Mouse (Mus musculus): ENCODE measurements at regions not wholly inside any gene's neighbourhood (a gene's known extent, or its start where the extent isn't known, plus 50 kb on each side); places are given as distances from the start of the nearest gene placed in this dataset.
A peak's percentile ranks its signal among the peaks of the same experiment; 100 is the strongest.

DNA sequence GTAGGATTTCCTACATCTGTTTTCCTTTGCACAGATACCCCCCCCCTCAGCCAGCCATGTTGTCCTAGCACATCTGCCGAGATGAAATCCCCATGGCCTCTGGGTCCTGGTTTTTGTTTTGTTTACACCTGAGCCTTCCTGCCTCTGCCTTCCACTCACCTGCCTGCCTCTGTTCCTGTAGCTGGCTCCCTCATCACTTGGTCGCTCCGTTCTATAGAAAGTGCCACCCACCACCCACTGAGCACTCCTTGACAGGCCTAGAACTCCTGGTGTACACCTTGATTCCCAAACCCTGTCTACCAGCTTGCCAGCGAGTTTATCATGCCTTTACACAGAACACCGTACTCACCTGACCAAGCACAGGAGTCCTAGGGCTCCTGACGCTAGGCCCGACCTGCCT is 72.6 kb upstream of the Armc2 start:
- H3K27me3 ChIP-seq (ENCODE audit: control insufficient read depth, insufficient read depth, insufficient read length), result no peaks in the 10 kb centered on the region
- H3ac ChIP-seq (ENCODE audit: control insufficient read depth, insufficient read length), result no peak overlapping the region
- no peaks in the 10 kb centered on the region for H3K36me3 ChIP-seq (ENCODE audit: control insufficient read depth, insufficient read depth)
- no peak for TF ChIP-seq MYOG (IDR thresholded peaks at IDR 0.05; ENCODE audit: control insufficient read depth in 1 of 3, insufficient read depth in 1 of 3, insufficient read length in 2 of 3, low read depth in 2 of 3)
- no peak for TF ChIP-seq REST (IDR thresholded peaks at IDR 0.05; ENCODE audit: insufficient read depth, insufficient read length)
- no peak for TF ChIP-seq MYOD1 (IDR thresholded peaks at IDR 0.05; ENCODE audit: control insufficient read depth in 1 of 3, insufficient read length in 2 of 3, low read depth in 2 of 3)
- no peak for TF ChIP-seq TCF12 (IDR thresholded peaks at IDR 0.05; ENCODE audit: insufficient read depth, poor library complexity, severe bottlenecking)
- TF ChIP-seq E2F4 (IDR thresholded peaks at IDR 0.05; ENCODE audit: insufficient read depth), result no peak
- TF ChIP-seq SRF (IDR thresholded peaks at IDR 0.05; ENCODE audit: control insufficient read depth, insufficient read length, low read depth), result no peak
- no peak for TF ChIP-seq TCF3 (IDR thresholded peaks at IDR 0.05; ENCODE audit: insufficient read length, low read depth)
- no peak for TF ChIP-seq CEBPB (IDR thresholded peaks at IDR 0.05; ENCODE audit: insufficient read depth, poor library complexity, severe bottlenecking)
- TF ChIP-seq USF1 (IDR thresholded peaks at IDR 0.05; ENCODE audit: low read depth), result no peak
- no peak for TF ChIP-seq POLR2A (IDR thresholded peaks at IDR 0.05; ENCODE audit: insufficient read length, low read depth)
- H3K79me2 ChIP-seq (ENCODE audit: control insufficient read depth, insufficient read depth), result no peaks in the 10 kb centered on the region
- H3K4me2 ChIP-seq (ENCODE audit: low read depth), result no peak overlapping the region
- no peak overlapping the region for H3K4me3 ChIP-seq

- no peak for TF ChIP-seq TCF3 (IDR thresholded peaks at IDR 0.05; ENCODE audit: insufficient read length, low read depth)
- no peak for TF ChIP-seq MYOG (IDR thresholded peaks at IDR 0.05; ENCODE audit: control insufficient read depth in 1 of 3, insufficient read depth in 1 of 3, insufficient read length in 2 of 3, low read depth in 2 of 3)
- TF ChIP-seq SRF (IDR thresholded peaks at IDR 0.05; ENCODE audit: control insufficient read depth, insufficient read length, low read depth), result no peak
- TF ChIP-seq USF1 (IDR thresholded peaks at IDR 0.05; ENCODE audit: low read depth), result no peak
- no peak for TF ChIP-seq POLR2AphosphoS2 (IDR thresholded peaks at IDR 0.05; ENCODE audit: insufficient read length, low read depth)
- no peak for TF ChIP-seq POLR2A (IDR thresholded peaks at IDR 0.05; ENCODE audit: insufficient read length, low read depth)
- no peak for TF ChIP-seq TCF12 (IDR thresholded peaks at IDR 0.05; ENCODE audit: insufficient read depth, poor library complexity, severe bottlenecking)
- H3K27me3 ChIP-seq (ENCODE audit: control insufficient read depth, insufficient read depth, insufficient read length), result no peaks in the 10 kb centered on the region
- H3K4me2 ChIP-seq (ENCODE audit: low read depth), result no peak overlapping the region
- H3K36me3 ChIP-seq (ENCODE audit: control insufficient read depth, insufficient read depth), result no peaks in the 10 kb centered on the region
- no peak overlapping the region for H3K4me3 ChIP-seq
- H3ac ChIP-seq (ENCODE audit: control insufficient read depth, insufficient read length), result no peak overlapping the region
- H3K79me2 ChIP-seq (ENCODE audit: control insufficient read depth, insufficient read depth), result no peaks in the 10 kb centered on the region
These were observed 71.9 kb upstream of the Armc2 start for GRCm38 (mm10) chr10:42090147-42090546.

GRCm38 (mm10) chr10:42089686-42090085 is 71.4 kb upstream of the Armc2 start:
- no peaks in the 10 kb centered on the region for H3K79me2 ChIP-seq (ENCODE audit: control insufficient read depth, insufficient read depth)
- TF ChIP-seq CEBPB (IDR thresholded peaks at IDR 0.05; ENCODE audit: insufficient read depth, poor library complexity, severe bottlenecking), result no peak
- TF ChIP-seq E2F4 (IDR thresholded peaks at IDR 0.05; ENCODE audit: insufficient read depth), result no peak
- TF ChIP-seq TCF12 (IDR thresholded peaks at IDR 0.05; ENCODE audit: insufficient read depth, poor library complexity, severe bottlenecking), result no peak
- peak in 1 of 3 experiments; percentile 20 for TF ChIP-seq MYOG (IDR thresholded peaks at IDR 0.05; ENCODE audit: control insufficient read depth in 1 of 3, insufficient read depth in 1 of 3, insufficient read length in 2 of 3, low read depth in 2 of 3)
- no peak for TF ChIP-seq MYOD1 (IDR thresholded peaks at IDR 0.05; ENCODE audit: control insufficient read depth in 1 of 3, insufficient read length in 2 of 3, low read depth in 2 of 3)
- no peak overlapping the region for H3K4me2 ChIP-seq (ENCODE audit: low read depth)
- no peak overlapping the region for H3ac ChIP-seq (ENCODE audit: control insufficient read depth, insufficient read length)
- no peaks in the 10 kb centered on the region for H3K27me3 ChIP-seq (ENCODE audit: control insufficient read depth, insufficient read depth, insufficient read length)
- H3K4me3 ChIP-seq, result no peak overlapping the region
- no peaks in the 10 kb centered on the region for H3K36me3 ChIP-seq (ENCODE audit: control insufficient read depth, insufficient read depth)

DNA sequence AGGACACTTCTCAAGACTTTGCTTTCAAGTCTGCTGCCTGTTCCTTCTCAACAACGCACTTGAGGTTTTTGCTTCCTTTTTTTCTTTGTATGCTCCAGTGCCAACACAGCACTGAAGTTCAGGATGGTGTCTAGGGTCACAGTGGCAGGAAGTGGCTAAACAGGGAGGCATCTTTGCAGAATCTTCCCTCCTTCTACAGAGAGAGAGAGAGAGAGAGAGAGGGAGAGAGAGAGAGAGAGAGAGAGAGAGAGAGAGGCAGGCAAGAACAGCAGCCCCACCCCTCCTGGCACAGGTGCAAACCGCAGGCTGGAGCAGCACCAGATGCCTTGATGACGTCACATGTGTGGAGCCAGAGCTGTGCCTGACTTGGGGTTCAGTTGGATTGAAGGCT is 71.0 kb upstream of the Armc2 start:
- Histone ChIP-seq H3ac (ENCODE audit: control insufficient read depth, insufficient read length) (no peak overlapping the region), H3K27me3 (ENCODE audit: control insufficient read depth, insufficient read depth, insufficient read length) (no peaks in the 10 kb centered on the region), H3K4me3 (no peak overlapping the region), H3K4me2 (ENCODE audit: low read depth) (peak overlapping the region; percentile 55), H3K36me3 (ENCODE audit: control insufficient read depth, insufficient read depth) (no peaks in the 10 kb centered on the region), H3K79me2 (ENCODE audit: control insufficient read depth, insufficient read depth) (no peaks in the 10 kb centered on the region)
- no peak for TF ChIP-seq E2F4 (IDR thresholded peaks at IDR 0.05; ENCODE audit: insufficient read depth)
- TF ChIP-seq POLR2A (IDR thresholded peaks at IDR 0.05; ENCODE audit: insufficient read length, low read depth), result no peak
- no peak for TF ChIP-seq USF1 (IDR thresholded peaks at IDR 0.05; ENCODE audit: low read depth)
- TF ChIP-seq POLR2AphosphoS2 (IDR thresholded peaks at IDR 0.05; ENCODE audit: insufficient read length, low read depth), result no peak
- TF ChIP-seq MAX (IDR thresholded peaks at IDR 0.05; ENCODE audit: low read depth), result no peak
- peak; percentile 16 for TF ChIP-seq TCF3 (IDR thresholded peaks at IDR 0.05; ENCODE audit: insufficient read length, low read depth)
- no peak for TF ChIP-seq TCF12 (IDR thresholded peaks at IDR 0.05; ENCODE audit: insufficient read depth, poor library complexity, severe bottlenecking)
- TF ChIP-seq SRF (IDR thresholded peaks at IDR 0.05; ENCODE audit: control insufficient read depth, insufficient read length, low read depth), result no peak
- no peak for TF ChIP-seq CEBPB (IDR thresholded peaks at IDR 0.05; ENCODE audit: insufficient read depth, poor library complexity, severe bottlenecking)
- TF ChIP-seq MYOG (IDR thresholded peaks at IDR 0.05; ENCODE audit: control insufficient read depth in 1 of 3, insufficient read depth in 1 of 3, insufficient read length in 2 of 3, low read depth in 2 of 3), result peak in 2 of 3 experiments; percentile 61 to 76
- TF ChIP-seq MYOD1 (IDR thresholded peaks at IDR 0.05; ENCODE audit: control insufficient read depth in 1 of 3, insufficient read length in 2 of 3, low read depth in 2 of 3), result peak in 2 of 3 experiments; percentile 40 to 80

DNA sequence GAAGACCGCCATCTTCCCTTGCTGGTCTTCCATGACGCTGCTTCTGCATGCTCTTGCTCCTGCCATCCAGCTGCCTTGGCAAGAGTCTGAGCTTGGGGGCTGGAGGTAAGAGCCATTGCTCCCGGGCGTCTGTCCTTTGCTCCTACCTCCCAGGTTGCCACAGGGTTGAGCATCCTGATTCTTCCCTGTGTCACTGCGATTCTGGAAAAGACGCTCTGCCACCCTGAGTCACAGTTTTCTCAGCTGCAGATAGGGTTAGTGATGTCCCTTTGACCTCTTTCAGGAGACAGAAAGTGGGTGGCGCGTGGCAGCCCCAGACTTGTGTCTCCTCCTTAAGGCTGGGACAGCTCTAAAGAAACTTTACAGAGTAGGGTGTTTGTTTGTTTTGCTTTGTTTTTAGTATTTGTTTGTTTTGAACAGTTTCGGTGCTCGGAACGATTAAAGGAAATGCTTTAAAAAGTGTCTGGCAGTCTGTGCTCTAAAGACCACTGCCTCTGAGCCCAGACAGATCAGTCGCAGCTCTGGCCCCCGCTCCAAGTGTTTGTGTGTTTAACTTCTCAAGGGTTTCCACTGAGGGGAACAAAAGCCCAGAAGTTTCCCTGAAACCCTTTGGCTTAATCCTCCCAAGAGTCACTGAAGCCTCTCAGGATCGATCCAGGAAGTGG is 70.5 kb upstream of the Armc2 start:
- Histone ChIP-seq H3ac (ENCODE audit: control insufficient read depth, insufficient read length) (no peak overlapping the region), H3K4me2 (ENCODE audit: low read depth) (peak overlapping the region; percentile 55), H3K27me3 (ENCODE audit: control insufficient read depth, insufficient read depth, insufficient read length) (no peaks in the 10 kb centered on the region), H3K4me3 (no peak overlapping the region), H3K36me3 (ENCODE audit: control insufficient read depth, insufficient read depth) (no peaks in the 10 kb centered on the region), H3K79me2 (ENCODE audit: control insufficient read depth, insufficient read depth) (no peaks in the 10 kb centered on the region)
- TF ChIP-seq TCF12 (IDR thresholded peaks at IDR 0.05; ENCODE audit: insufficient read depth, poor library complexity, severe bottlenecking), result no peak
- TF ChIP-seq MAX (IDR thresholded peaks at IDR 0.05; ENCODE audit: low read depth), result no peak
- TF ChIP-seq MYOD1 (IDR thresholded peaks at IDR 0.05; ENCODE audit: control insufficient read depth in 1 of 3, insufficient read length in 2 of 3, low read depth in 2 of 3), result no peak
- TF ChIP-seq REST (IDR thresholded peaks at IDR 0.05; ENCODE audit: insufficient read depth, insufficient read length), result no peak
- no peak for TF ChIP-seq E2F4 (IDR thresholded peaks at IDR 0.05; ENCODE audit: insufficient read depth)
- no peak for TF ChIP-seq MYOG (IDR thresholded peaks at IDR 0.05; ENCODE audit: control insufficient read depth in 1 of 3, insufficient read depth in 1 of 3, insufficient read length in 2 of 3, low read depth in 2 of 3)
- TF ChIP-seq POLR2AphosphoS2 (IDR thresholded peaks at IDR 0.05; ENCODE audit: insufficient read length, low read depth), result no peak
- TF ChIP-seq CEBPB (IDR thresholded peaks at IDR 0.05; ENCODE audit: insufficient read depth, poor library complexity, severe bottlenecking), result no peak
- TF ChIP-seq POLR2A (IDR thresholded peaks at IDR 0.05; ENCODE audit: insufficient read length, low read depth), result no peak
- TF ChIP-seq SRF (IDR thresholded peaks at IDR 0.05; ENCODE audit: control insufficient read depth, insufficient read length, low read depth), result no peak
- no peak for TF ChIP-seq TCF3 (IDR thresholded peaks at IDR 0.05; ENCODE audit: insufficient read length, low read depth)
- no peak for TF ChIP-seq USF1 (IDR thresholded peaks at IDR 0.05; ENCODE audit: low read depth)
